Mouse (Mus musculus): ENCODE data around the gene Clstn3. TPM values are rescaled to one million over a fixed set of nuclear protein-coding genes. Genes with fewer than 3 reads are reported as not detected.
A peak's percentile ranks its signal among the peaks of the same experiment; 100 is the strongest.
"Not testable (repeated sequence)": the region's sequence is repeated elsewhere in the genome, so short reads cannot be mapped to it uniquely, and the experiment has no call there.

Gene Clstn3
- 100 to 1,000 TPM; 107 to 199 TPM for total RNA-seq (2021)
- long read RNA-seq, experiment 1, full-length matches to known transcripts, result 83 of 256 reads
- long read RNA-seq, experiment 1, partial matches to known transcripts, result 28 of 256 reads
- long read RNA-seq, experiment 1, other reads (novel, unspliced or antisense), result 145 of 256 reads
- long read RNA-seq, experiment 2, full-length matches to known transcripts, result 71 of 314 reads
- long read RNA-seq, experiment 2, partial matches to known transcripts, result 36 of 314 reads
- long read RNA-seq, experiment 2, other reads (novel, unspliced or antisense), result 207 of 314 reads

DNA sequence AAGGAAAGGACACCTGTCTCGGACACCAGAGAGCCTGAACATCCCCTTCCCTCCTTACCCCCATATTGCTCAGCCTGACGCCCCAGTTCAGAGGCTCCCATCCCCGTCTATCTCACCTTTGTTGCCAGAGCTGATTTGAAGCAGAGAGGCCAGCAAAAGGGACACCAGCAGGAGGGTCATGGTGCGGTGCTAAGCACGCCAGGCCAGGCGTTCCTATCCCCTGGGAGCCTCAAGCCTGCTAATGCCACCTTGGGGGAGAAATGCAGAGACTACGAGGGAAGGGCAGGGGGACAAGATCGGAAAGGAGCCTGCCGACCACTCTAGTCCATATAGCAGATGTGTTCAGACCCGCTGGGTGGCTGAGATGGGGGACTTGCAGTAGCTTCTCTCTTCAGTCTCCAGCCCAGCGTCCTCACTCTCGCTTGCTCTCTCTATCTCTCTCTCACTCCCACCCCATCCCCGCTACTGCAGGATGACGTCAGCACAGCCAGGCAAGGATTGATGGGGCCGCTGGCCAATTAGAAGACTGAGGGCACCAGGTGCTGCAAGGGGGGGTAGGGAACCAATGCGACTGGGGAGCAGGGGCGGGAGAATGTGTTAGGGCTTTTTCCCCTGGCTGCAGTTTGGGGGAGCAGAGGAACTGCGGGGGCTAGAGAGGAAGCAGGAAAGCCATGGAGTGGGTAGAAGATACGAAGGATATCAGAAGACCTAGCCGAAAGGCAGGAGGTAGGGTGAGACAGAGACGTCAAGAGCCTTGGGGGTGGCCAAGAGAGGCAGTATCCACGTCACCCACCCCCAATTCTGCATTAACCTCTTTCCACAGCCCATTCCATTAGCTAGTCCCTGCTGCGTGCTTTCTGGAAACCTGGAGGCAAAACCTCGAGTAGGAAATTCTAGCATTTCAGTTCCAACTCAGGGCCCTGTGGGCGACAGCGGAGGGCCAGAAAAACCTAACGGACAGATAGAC lies at the start of gene Clstn3:
Gene Clstn3, minus strand, starts transcription at position 490 of the 967 bp plus-strand sequence.
- peak; percentile 72 to 74 for DNase-seq (ENCODE audit: low spot score in 2 of 2)

DNA sequence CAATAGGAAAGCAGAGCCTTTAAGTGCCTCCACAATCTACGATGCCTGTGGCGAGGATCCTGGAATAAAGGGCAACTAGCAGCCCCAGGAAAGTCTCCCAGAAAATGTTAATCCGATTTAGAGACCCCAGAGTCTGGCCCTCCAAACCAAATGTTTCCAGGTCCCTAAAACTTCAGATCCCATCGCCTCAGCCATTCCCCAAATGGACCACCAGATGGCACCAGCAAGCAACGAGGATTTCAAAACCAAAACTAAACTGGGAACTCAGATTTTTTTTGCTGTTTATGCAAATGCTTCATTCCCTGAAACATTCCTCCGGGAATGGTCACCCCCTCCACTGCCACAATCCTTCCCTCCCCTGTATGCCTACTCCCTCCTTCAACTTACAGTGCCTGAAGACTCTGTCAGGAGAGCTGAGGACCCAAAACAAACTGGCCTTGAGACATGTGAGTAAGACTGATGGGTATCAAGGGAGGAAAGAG lies 47.8 kb upstream of the Clstn3 start, which contains the start of gene C1ra:
Gene C1ra, plus strand, starts transcription at position 51 of the 482 bp plus-strand sequence.
- peak; percentile 64 for DNase-seq (ENCODE audit: low spot score in 2 of 2)

DNA sequence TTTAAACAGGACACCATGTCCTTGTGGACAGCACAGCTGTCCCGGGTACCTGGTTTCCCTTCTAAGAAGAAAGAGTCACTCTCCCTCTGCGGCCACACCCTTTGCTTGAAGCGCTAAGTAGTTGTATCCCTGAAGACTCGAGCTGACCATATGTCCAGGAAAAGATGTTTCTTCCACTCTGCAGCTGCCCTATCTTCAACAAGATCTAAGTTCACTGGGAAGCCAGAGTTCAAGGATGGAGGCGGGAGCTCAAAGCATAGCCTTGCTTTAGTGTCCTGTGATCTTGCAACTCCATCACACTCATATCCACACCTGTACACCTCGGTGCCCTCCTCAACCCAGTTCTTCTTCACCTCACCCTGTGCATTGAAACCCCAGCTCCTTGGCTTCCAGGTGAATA lies 47.3 kb upstream of the Clstn3 start:
- DNase-seq (ENCODE audit: low spot score in 2 of 2), result no peak

DNA sequence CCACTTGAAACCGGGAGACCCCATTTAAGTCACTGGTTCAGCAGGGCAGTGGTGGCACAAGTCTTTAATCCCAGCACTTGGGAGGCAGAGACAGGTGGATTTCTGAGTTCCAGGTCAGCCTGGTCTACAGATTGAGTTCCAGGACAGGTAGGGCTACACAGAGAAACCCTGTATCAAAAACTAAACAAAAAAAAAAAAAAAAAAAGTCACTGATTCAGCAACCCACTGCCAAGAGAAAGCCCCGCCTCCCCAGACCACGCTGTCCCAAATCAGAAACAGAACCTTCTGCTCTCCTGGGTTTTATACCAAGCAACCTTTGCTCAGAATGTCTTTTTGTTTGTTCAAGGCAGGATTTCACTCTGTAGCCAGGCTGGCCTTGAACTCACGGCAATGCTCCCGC lies 44.6 kb upstream of the Clstn3 start:
- not testable (repeated sequence) for DNase-seq (ENCODE audit: low spot score in 2 of 2)

DNA sequence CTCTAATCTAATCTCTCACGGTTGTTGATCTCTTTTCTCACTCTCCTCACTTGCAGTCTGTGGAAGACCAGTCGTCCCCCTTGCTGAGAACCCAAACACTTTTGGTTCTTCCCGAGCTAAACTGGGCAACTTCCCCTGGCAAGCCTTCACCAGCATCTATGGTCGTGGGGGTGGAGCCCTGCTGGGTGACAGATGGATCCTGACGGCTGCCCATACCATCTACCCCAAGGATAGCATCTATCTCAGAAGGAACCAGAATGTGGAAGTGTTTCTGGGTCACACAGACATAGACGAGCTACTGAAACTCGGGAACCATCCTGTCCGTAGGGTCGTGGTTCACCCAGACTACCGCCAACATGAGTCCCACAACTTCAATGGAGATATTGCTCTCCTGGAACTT lies 43.7 kb upstream of the Clstn3 start:
- no peak for DNase-seq (ENCODE audit: low spot score in 2 of 2)

DNA sequence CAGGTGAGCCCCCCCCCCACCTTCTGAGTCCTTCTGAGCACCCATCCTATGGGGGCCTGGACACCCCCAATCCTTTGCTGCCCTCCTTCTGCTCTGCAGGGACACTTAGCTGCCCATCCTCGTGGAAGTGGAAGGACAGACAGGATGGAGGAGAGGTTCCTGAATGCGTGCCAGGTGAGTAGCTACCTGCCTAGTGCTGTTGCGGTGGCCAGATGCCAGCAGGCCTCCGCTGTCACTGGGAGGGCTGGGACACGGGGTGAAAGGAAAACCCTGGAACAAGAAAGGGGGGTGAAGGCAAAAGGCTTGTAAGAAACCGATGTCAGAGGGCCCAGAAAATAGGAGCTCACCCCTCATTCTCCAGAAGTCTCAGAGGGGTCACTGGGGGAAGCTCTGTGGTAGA lies 42.4 kb upstream of the Clstn3 start:
- DNase-seq (ENCODE audit: low spot score in 2 of 2), result no peak

DNA sequence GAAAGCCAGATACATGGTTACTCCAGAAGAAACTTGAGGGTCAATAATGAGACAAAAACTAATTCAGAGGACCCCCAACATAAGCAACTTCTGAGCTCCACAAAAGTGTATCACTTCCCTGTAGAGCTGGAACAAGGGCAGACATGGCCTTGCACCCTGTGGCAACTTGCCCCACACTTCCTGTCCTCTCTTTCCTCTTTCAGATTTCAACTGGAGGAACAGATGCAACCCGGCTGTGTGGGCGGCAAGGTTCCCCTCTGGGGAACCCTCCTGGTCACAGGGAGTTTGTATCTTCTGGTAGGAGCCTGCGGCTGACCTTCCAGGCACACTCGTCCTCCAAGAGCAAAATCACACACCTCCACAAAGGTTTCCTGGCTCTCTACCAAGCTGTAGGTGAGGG lies 40.4 kb upstream of the Clstn3 start:
- DNase-seq (ENCODE audit: low spot score in 2 of 2), result no peak

DNA sequence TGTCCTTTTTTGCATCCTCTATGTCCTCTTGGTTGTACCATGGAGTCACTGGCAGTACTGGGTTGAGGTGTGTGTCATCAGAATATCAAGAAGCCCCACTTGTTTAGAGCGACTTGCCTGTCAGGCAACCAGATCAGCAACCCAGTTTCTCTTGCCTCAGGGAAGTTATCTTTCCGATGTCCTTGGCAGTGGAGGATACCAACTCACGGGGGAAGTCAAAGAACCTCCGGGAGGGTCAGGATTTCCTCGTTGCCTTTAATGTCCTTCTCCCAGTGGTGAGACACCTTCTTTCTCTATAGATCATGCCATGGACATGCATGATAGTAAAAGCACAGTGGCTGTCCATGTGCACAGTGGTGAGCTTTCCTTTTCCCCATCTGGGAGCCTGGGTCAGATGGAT lies 37.4 kb upstream of the Clstn3 start:
- DNase-seq (ENCODE audit: low spot score in 2 of 2), result peak in 1 of 2 experiments; percentile 39

DNA sequence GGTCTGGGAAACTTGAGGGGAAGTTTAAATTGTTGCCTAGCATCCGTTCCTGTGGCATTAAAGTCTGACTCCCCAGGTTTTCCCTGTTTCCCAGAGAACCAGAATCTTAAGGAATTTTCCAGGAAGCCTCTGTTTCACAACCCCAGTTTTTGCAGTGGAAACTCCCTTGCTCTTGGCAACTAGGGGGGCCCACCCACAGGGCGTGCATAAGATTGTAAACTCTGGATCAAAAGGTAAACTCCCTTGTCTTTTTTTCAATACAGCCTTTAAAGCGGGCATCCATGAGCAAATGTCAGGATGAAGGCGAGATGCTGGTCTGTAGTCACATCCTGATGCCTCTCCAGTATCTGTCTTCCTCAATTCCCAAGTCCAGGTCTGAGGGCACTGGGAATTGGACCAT lies 36.9 kb upstream of the Clstn3 start:
- no peak for DNase-seq (ENCODE audit: low spot score in 2 of 2)

DNA sequence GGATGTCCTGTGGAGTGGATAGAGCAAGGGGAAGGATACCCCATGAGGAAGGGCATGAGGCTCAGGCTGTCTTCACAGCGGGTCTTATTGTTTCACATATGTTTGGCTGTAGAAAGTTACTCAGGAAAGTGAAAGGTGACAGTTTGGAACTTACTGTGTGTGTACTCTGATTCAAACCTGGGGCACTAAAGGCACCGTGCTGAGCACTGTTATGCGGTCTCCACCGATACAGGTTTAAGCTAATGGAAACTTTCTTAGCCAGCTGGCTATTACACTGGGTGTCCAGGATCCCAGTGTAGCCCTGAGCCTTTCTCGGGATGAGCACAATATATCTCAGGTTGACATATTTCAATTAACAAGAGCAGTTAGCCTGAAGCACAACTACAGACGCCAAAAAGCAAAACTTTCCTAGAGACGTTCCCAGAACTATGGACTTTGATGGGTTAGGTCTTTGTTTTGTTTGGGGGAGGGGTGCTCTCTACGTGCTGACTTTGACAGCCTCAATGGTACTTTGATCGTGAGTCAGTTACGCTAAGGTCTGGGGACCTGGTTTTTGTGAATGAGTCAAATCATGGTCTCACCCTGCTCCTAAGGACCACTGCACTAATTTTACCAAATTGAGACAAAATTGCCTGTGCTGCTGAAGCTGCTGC lies 35.4 kb upstream of the Clstn3 start:
- DNase-seq (ENCODE audit: low spot score in 2 of 2), result no peak

DNA sequence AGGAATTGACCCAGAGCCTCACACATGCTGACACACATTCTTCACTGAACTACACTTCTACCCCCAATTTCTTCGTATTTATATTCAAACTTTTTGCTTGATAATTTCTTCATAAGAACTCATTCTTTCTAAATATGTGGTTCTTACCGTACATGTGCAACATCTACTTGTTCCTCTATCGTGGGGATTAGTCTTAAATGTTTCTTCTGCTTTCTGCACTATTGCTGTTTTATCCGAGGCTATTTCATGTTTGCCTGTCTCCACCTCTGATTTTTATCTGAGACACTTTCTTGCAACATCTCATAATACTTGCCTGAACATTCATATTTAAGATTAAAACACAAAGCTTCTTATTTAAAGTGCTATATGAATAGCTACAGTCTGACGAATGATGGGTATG lies 31.5 kb upstream of the Clstn3 start:
- DNase-seq (ENCODE audit: low spot score in 2 of 2), result no peak

DNA sequence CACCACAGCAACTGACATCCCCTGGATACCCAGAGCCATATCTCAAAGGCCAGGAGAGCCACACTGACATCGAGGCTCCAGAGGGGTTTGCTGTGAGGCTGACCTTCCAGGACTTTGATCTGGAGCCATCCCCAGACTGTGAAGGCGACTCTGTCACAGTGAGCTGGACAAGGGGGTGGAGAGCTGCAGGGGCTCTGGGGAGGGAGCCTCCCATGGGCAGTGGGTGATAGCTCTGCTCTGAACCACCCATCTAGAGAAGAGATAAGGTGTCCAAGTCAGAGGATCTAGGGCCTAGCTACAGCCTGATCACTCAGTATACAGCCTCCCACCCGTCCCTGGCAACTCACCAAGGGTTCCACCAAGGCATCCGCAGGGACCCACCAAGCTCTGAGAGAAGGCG lies 29.3 kb upstream of the Clstn3 start:
- DNase-seq (ENCODE audit: low spot score in 2 of 2), result no peak

DNA sequence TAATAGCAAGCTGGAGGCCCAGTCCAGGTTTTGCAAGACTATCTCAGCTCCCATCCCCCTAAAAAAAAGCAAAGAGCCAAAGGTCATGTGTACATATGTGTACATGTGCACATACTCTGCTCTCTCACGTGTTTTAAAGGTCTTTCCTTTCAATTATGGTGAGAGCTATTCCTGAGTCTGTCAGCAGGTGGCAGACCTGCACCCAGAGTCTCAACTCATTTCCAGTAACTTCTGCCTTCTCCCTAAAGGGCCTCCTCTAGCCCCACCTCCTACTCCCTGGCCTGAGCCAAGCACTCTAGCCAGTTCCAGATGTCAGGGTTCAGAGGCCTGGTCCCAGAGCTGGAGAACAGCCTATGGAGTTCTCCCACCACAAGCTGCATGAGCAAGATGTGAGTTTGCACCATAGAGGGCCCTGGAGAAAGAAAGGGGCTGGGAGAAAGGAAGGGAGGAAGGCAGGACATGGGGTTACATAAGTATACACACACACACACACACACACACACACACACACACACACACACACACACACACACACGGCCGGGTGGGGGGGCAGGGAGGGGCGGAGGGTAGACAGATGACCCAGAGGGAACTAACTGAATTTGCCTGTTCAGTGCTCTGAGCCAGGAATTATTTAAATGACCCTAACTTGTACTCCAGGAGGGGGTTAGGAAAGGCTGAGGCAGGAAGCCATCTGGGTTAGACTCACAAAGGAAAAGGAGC lies 28.4 kb upstream of the Clstn3 start, which contains the start of gene C1rl:
Gene C1rl, plus strand, starts transcription at position 272 of the 720 bp plus-strand sequence.
- peak; percentile 74 to 78 for DNase-seq (ENCODE audit: low spot score in 2 of 2)

DNA sequence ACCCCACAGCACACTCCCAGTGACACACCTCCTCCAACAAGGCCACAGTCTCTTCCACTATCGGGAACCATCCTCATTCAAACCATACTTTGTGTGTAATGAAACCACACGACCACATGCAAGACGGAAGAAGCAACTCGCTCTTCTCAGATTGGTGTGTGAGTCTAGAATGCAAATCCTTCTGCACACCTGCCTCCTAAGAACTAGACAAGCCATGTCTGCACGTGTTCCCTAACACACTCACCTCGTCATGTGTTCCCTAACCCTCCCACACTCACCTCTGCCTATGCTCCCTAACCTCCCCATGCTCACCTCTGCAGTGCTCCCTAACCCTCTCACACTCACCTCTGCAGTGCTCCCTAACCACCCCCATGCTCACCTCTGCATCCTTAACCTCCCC lies 26.8 kb upstream of the Clstn3 start:
- no peak for DNase-seq (ENCODE audit: low spot score in 2 of 2)

DNA sequence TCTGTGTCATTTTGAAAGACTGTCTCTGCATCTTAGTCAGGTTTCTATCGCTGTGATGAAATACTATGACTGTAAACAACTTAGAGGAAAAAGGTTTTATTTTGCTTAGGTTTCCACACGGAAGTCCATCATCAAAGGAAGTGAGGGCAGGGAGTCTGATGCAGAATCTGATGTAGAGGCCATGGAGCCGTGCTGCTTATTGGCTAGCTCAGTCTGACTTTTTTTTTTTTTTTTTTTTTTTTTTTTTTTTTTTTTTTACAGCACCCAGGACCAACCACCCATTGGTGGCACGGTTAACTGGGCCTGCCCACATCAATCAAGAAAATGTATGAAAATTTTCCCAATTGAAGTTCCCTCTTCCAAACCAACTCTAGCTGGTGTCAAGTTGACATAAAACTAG lies 24.4 kb upstream of the Clstn3 start:
- no peak for DNase-seq (ENCODE audit: low spot score in 2 of 2)

DNA sequence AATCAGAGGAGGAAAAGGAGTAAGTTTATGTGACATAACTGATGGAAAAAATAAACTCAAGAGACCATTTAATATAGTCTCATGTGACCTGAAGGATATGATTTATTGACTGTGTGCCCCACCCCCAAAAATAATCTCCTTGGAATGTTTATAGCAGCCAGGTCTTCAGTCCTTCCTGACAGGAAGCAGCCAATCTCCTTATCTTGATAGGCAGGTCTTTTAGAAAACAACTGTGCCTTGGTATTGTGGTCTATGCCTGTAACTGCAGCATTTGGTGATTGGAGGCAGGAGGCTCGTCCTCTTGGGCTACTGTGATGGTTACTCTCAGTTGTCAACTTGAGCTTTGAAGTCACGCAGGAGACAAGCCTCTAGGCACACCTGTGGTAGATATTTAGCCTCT lies 22.9 kb upstream of the Clstn3 start:
- DNase-seq (ENCODE audit: low spot score in 2 of 2), result no peak

DNA sequence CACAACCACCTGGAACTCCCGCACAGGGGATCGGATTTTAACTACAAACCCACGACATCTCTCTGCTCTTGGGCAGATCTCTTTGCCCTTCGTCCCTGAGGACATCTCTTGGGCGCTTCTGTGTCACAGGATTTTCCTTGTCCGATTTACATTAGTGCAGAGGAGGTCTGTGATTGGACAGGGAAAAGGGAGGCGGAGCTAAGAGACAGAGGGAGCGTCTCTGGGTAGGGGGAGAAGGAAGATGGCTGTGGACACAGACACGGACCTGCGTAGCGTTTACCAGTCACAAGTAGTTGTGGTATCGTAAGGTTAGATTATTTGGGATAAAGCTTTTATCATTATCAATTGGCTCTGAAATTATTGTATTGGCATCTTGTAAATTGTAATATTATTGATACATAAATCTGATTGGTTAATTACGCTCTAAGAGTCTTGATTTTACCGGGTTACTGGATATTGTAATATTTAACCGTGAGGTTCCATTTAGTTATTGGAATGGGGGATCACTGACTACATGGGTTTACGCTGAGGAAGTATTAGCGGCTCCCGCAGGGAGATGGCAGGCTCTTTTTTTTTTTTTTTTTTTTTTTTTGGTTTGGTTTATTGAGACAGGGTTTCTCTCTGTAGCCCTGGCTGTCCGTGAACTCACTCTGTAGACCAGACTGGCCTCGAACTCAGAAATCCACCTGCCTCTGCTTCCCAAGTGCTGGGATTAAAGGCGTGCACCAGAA lies 21.0 kb upstream of the Clstn3 start:
- no peak for DNase-seq (ENCODE audit: low spot score in 2 of 2)

DNA sequence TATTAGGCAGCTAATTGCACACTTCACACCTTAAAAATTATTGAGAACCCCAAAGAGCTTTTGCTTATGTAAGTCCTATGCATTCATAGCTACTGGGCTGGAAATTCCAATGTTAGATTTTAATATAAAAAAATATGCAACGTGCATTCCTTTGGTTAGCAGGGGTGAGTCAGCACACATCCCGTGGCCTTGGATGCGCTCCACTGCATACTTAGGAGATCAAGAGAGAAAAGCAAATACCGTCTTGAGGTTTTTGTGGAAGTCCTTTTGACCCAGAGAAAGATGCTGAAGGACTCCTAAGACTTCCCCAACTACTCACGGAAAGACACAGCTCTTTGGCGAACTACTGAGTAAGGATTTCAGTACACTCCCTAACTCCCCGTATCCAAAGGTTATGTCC lies 20.3 kb upstream of the Clstn3 start:
- DNase-seq (ENCODE audit: low spot score in 2 of 2), result no peak

DNA sequence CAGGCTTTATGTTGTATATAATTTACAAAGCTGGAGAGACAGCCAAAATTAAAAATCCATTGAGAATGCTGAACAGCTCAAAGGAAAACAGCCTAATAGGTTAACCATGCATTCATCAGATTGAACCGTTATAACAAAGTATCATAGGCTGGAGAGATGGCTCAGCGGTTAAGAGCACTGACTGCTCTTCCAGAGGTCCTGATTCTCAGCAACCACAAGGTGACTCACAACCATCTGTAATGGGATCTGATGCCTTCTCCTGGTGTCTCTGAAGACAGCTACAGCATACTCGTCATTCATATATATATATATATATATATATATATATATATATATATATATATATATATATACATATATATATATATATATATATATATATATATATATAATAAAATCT lies 19.2 kb upstream of the Clstn3 start:
- not testable (repeated sequence) for DNase-seq (ENCODE audit: low spot score in 2 of 2)

DNA sequence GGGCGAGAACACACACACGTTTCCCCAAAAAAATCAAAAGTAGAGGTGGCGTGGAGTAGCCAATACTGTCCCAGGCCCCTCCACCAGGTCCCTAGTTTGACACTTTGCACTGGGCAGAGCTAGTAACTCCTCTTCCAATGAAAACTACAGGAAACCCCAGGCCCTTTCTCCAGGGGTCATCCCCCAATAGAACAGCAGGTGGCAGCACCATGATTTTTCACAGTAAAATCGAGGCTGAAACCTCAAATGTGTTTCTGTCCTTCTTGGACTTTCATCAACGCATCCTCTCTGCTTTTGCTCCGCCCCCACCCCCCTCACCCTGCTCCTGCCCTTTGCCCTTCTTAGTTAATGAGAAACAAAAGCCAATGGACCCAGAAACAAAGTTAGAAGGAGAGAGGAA lies 17.0 kb upstream of the Clstn3 start:
- DNase-seq (ENCODE audit: low spot score in 2 of 2), result peak; percentile 57 to 60
